Mouse (Mus musculus) forebrain, embryonic 12.5 days (tissue): ENCODE measurements around the gene Ptbp2. TPM values are rescaled to one million over a fixed set of nuclear protein-coding genes. Genes with fewer than 3 reads are reported as not detected.

Experiments used
- ATAC-seq: fragments of 200-750 bp; cut with Nextera tagmentation; 2 replicates; pipeline ENCODE4 v1.8.0; 2017; ENCODE audit warnings: moderate TSS enrichment; ENCODE audit not compliant: low FRiP score
- H3K27ac ChIP-seq: fragments of 300-500 bp; sonication (generic); 2 replicates; pipeline ENCODE4 v1.5.1; 2016; ENCODE audit warnings: mild to moderate bottlenecking
- H3K27me3 ChIP-seq: fragments of 300-500 bp; sonication (generic); 2 replicates; pipeline ENCODE4 v1.6.1; 2016; ENCODE audit warnings: mild to moderate bottlenecking
- H3K36me3 ChIP-seq: fragments of 300-500 bp; sonication (generic); replicated peaks from 2 replicates; pipeline ENCODE4 v1.6.1; 2016; ENCODE audit warnings: mild to moderate bottlenecking
- H3K4me1 ChIP-seq: fragments of 300-500 bp; sonication (generic); 2 replicates; pipeline ENCODE4 v1.6.1; 2016
- H3K4me2 ChIP-seq: fragments of 300-500 bp; sonication (generic); 2 replicates; pipeline ENCODE4 v1.6.1; 2016; ENCODE audit warnings: mild to moderate bottlenecking, moderate library complexity
- H3K4me3 ChIP-seq: fragments of 300-500 bp; sonication (generic); replicated peaks from 2 replicates; pipeline ENCODE4 v1.5.1; 2016; ENCODE audit warnings: mild to moderate bottlenecking
- H3K9ac ChIP-seq: fragments of 300-500 bp; sonication (generic); 2 replicates; pipeline ENCODE4 v1.6.1; 2016; ENCODE audit warnings: mild to moderate bottlenecking
- H3K9me3 ChIP-seq: fragments of 300-500 bp; sonication (generic); 2 replicates; pipeline ENCODE4 v1.6.1; 2016
- WGBS: fragments of 180-500 bp; shearing (Covaris S2); methylation state at CpG from one replicate; pipeline ENCODE4 v1.1.7; 2016; 5-methylcytosine and 5-hydroxymethylcytosine counted together
- polyA plus RNA-seq: library from polyadenylated mRNA; unstranded; fragments of >200 nt; fragmentation: Nextera tagmentation; extraction: Ambion mirVana; gene quantifications from 2 replicates; pipeline ENCODE4 v1.2.1, GENCODE M21; 2016

Gene Ptbp2
- polyA plus RNA-seq: 390 and 408 TPM in 2 replicates

DNA sequence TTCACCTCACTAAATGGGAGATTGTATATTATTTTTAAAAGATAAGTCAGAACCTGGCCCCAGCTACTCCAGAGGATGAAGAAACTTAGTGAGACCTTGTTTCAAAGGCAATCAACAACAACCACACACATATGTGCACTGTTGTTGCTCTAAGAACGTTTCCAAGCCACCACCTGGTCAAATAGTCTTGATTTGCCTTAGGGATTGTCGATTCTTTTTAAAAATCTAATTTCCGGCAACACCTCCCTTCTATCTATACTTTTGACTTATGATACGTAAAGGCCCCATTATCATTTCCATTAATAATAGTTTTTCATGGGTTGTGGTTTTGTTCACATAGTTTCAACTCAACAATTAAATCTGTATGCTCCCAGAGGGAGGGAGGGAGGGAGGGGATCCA is at the start of gene Ptbp2:
Gene Ptbp2, minus strand, starts transcription at position 101 of the 400 bp plus-strand sequence.
- H3K36me3 ChIP-seq: 0 out of 2 replicates have a peak, but pooled peaks cover 4% of the 10 kb centered on the region
- peak within 1 kb of the TSS; percentile 96 for H3K4me3 ChIP-seq
- 89% methylated on average over 4 of the region's 4 CpGs for WGBS
- peak within 1 kb of the TSS; percentile 99 for H3K9ac ChIP-seq
- peak within 1 kb of the TSS; percentile 99 for H3K27ac ChIP-seq
- peak within 1 kb of the TSS; percentile 65 for H3K4me2 ChIP-seq
- no peaks in the 10 kb centered on the region for H3K9me3 ChIP-seq
- no peaks in the 10 kb centered on the region for H3K27me3 ChIP-seq
- H3K4me1 ChIP-seq: peaks cover 11% of the 10 kb centered on the region
- ATAC-seq: no peak

DNA sequence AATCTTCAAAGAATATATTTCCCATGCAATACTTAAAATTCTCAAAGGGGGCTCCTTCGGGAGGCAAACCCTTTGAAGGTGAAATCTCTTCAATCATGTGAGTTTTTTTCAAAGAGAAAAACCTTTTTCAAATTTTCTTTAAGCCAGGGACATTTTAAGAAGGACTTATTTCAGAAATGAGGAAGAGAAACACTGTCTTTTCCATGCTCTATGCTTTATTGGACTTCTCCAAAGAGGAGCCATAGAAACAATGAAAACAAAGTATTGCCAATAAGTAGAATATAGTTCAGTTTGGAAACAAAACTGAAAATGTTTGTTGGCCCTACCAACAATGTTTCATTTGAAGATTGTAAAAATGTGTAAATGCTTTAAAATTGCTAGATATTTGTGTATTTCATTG is 30.4 kb upstream of the Ptbp2 start:
- no peak overlapping the region for H3K27ac ChIP-seq
- no peaks in the 10 kb centered on the region for H3K9me3 ChIP-seq
- H3K4me1 ChIP-seq: no peaks in the 10 kb centered on the region
- H3K27me3 ChIP-seq: no peaks in the 10 kb centered on the region
- WGBS: 67% methylated on average over 1 of the region's 1 CpGs
- no peak overlapping the region for H3K9ac ChIP-seq
- no peak for ATAC-seq
- H3K4me2 ChIP-seq: no peak overlapping the region
- H3K36me3 ChIP-seq: no peaks in the 10 kb centered on the region
- H3K4me3 ChIP-seq: no peak overlapping the region

DNA sequence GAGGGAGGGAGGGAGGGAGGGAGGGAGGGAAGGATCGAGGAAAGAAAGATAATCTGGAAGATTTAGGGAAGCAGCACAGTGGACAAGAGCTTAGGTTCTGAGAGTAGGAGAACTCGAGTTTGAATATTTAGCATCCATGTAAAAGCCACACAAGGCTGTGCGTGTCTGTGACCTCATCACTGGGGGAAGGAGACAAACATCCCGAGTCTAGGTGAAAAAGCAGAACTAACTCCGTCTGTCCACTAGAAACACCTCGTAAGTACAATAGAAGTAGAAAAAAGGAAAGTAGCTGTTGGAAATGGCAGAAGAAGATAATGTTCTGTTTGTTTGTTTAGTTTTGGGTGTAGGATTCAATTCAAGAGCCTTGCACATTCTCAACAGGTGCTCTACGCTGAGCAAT is 21.9 kb upstream of the Ptbp2 start:
- no peaks in the 10 kb centered on the region for H3K27me3 ChIP-seq
- no peaks in the 10 kb centered on the region for H3K36me3 ChIP-seq
- ATAC-seq: no peak
- 86% methylated on average over 7 of the region's 7 CpGs for WGBS
- no peaks in the 10 kb centered on the region; the same call in 1 of the 2 replicates for H3K4me1 ChIP-seq
- H3K9me3 ChIP-seq: no peaks in the 10 kb centered on the region
- no peak overlapping the region for H3K4me3 ChIP-seq
- H3K9ac ChIP-seq: no peak overlapping the region
- no peak overlapping the region for H3K27ac ChIP-seq
- H3K4me2 ChIP-seq: no peak overlapping the region

DNA sequence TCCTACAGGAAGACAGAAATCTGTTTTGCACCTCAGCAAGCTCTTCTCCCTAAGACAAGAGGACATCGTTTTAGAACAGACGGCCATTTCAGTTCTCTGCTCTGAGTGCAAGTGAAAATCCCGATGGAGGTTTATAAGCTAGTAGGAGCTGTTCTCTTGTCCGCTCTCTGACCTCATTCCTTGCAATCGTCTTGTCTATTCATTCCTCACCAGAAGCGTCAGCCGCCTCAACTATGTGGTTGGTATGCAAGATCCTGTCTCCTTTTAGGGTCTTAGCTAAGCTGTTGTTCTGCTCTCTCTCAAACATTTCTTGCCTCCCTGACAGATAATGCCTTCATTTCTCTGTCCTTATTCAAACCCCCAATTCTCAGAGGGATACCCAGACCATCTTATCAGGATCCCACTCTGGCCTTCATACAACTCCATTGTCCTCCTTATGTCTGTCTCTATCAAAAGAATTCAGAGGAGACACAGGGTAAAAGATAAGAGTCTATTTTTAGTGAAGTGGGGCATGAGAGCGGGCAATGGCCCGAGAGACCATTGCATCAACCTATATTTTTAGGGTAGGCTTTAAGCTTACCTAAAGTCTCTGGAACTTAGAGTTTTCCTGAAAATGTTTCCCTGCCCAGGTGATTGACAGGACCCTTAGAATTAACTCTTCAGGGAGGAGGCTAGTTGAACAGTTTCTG is 10.6 kb upstream of the Ptbp2 start:
- no peak for ATAC-seq
- H3K27ac ChIP-seq: no peak overlapping the region
- 90% methylated on average over 9 of the region's 9 CpGs for WGBS
- no peaks in the 10 kb centered on the region for H3K9me3 ChIP-seq
- H3K4me3 ChIP-seq: no peak overlapping the region
- H3K36me3 ChIP-seq: no peaks in the 10 kb centered on the region
- no peaks in the 10 kb centered on the region for H3K4me1 ChIP-seq
- H3K9ac ChIP-seq: no peak overlapping the region
- no peaks in the 10 kb centered on the region for H3K27me3 ChIP-seq
- no peak overlapping the region for H3K4me2 ChIP-seq

DNA sequence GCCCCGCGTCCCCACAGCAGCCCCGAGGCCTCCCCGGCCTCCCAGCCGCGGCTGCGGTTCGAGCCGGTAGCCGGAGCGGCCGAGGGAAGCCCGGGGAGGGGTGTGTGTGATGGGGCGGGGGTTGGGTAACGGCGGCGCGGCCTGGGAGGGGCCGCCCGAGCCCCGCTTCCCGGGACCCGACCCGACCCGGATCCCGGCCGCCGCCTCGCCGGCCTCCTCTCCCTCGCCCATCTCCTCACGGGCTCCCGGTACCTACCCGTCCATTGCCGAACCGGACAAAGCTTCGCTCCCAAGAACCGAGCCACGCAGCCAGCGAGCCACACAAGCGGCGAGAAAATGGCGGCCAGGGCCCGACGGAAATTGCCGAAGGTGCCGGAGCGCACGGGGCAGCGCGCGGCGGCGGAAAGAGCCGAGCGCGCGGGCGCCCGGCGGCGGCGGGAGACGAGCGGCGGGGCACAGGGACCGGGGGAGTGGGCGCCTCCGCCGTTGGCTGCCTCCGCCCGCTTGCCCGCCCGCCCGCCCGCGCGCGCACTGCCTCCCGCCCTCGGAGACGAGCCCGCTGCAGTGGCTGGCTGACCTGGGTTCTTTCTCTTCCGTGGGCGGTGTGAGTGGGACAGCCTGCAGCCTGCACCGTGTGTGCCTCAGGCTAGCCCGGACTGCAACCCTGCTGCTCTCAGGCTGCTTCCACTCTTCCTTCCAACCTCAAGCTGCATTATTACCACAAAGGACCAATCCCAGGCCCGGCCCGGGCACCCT is 1.1 kb downstream of the Ptbp2 start:
- peak; percentile 93 for ATAC-seq
- peak overlapping the region; percentile 99 for H3K27ac ChIP-seq

DNA sequence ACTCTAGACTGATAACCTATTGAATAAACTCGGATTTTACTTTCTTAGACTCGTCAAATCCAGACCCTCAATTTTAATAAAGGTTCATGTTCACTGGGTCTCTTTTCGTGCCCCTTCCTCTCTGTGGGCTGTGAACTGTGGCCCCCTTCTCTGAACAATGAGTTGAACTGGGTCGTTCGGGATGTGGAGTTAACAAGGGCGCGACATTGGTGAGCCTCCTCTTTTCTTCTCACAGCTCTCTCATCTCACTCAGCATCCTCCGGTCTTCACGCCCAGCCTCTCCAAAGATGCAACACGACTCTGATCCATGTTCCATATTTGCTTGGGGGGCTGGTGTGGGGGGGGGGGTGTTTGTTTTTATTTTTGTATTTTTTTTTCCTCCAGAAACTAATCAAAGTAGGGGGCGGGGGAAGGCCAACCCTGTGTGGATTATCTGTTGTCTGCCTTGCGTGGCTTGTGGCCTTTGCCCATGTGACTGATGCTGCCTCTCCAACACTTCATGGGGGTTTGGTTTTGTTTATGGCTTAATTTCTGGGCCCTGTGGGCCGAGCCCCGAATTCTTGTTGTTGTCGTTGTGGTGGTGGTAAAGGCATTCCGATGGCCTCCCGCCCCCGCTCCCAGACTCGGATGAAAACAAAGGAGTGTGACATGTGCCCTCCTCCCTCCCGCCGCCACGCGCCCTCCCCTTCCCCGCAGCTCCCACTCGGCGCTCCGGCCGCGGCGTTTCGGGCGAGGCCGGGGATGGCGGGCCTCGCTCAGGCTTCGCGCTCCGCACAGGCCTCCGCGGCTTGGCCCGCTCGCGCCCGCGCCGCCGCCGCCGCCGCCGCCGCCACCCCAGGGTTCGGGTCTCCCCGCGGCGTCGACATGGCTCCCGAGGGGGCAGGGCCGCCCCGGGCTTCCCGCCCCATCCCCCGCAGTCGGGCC is 2.0 kb downstream of the Ptbp2 start:
- no peaks in the 10 kb centered on the region for H3K27me3 ChIP-seq
- H3K4me3 ChIP-seq: peak overlapping the region; percentile 96
- peak overlapping the region; percentile 99 for H3K27ac ChIP-seq
- WGBS: under 1% methylated on average over 35 of the region's 63 CpGs
- no peaks in the 10 kb centered on the region for H3K9me3 ChIP-seq
- ATAC-seq: peak; percentile 75
- peaks cover 24% of the 10 kb centered on the region for H3K4me1 ChIP-seq
- H3K9ac ChIP-seq: peak overlapping the region; percentile 99
- peaks cover 11% of the 10 kb centered on the region; the same call in 1 of the 2 replicates for H3K36me3 ChIP-seq
- peak overlapping the region; percentile 65 for H3K4me2 ChIP-seq

More for the DNA sequence above, 1.1 kb downstream of the Ptbp2 start:
- H3K4me2 ChIP-seq: peak overlapping the region; percentile 65
- peak overlapping the region; percentile 99 for H3K9ac ChIP-seq
- H3K4me3 ChIP-seq: peak overlapping the region; percentile 96
- H3K4me1 ChIP-seq: peaks cover 23% of the 10 kb centered on the region
- WGBS: under 1% methylated on average over 62 of the region's 89 CpGs
- no peaks in the 10 kb centered on the region for H3K27me3 ChIP-seq
- H3K36me3 ChIP-seq: peaks cover 11% of the 10 kb centered on the region; the same call in 1 of the 2 replicates
- no peaks in the 10 kb centered on the region for H3K9me3 ChIP-seq

DNA sequence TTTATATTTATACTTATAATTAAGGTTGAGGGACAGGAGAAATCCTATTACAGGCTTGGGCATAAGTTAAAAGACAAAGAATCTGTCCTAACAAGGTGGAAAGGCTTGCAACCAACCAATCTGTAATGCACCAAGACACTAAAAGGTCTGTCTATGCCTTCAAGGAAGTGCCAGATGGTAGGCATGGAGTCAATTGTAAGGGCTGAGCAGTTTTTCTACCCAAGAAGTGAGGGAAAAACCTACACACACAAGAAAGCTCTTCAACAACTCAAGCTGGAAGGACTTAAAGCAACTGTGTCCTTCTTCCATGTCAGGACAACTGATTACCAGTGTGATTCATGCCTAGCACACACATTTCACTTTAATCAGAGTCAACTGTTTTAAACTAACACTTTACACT is 3.4 kb downstream of the Ptbp2 start:
- peak overlapping the region; percentile 40; the same call in 1 of the 2 replicates for H3K9ac ChIP-seq
- H3K4me2 ChIP-seq: peak overlapping the region; percentile 65
- H3K4me3 ChIP-seq: peak overlapping the region; percentile 31
- H3K27ac ChIP-seq: no peak overlapping the region
- H3K4me1 ChIP-seq: peaks cover 24% of the 10 kb centered on the region
- no peaks in the 10 kb centered on the region for H3K27me3 ChIP-seq
- H3K9me3 ChIP-seq: no peaks in the 10 kb centered on the region
- ATAC-seq: no peak
- H3K36me3 ChIP-seq: peaks cover 11% of the 10 kb centered on the region; the same call in 1 of the 2 replicates

DNA sequence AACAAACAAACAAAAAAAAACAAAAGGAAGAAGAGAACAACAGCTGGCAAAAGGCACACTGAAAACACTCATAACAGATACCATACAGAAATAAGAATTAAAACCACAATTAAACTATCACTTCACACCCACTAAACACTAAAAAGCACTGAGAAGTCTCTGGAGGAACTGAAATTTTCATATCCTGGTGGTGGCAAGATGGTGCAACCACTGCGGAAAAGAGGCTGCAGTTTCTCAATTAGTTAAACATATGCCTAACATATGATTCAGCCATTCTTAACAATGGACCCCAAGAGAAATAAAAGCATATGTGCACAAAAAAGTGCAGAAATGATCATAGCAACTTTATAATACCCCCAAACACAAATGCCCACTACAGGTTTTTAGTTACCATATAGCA is 5.0 kb downstream of the Ptbp2 start:
- H3K27ac ChIP-seq: no peak overlapping the region
- H3K4me2 ChIP-seq: peak overlapping the region; percentile 21
- no peak overlapping the region for H3K9ac ChIP-seq
- no peak for ATAC-seq
- H3K27me3 ChIP-seq: no peaks in the 10 kb centered on the region
- no peaks in the 10 kb centered on the region for H3K9me3 ChIP-seq
- 83% methylated on average over 1 of the region's 1 CpGs for WGBS
- no peak overlapping the region for H3K4me3 ChIP-seq
- peaks cover 24% of the 10 kb centered on the region for H3K4me1 ChIP-seq
- peaks cover 11% of the 10 kb centered on the region; the same call in 1 of the 2 replicates for H3K36me3 ChIP-seq

DNA sequence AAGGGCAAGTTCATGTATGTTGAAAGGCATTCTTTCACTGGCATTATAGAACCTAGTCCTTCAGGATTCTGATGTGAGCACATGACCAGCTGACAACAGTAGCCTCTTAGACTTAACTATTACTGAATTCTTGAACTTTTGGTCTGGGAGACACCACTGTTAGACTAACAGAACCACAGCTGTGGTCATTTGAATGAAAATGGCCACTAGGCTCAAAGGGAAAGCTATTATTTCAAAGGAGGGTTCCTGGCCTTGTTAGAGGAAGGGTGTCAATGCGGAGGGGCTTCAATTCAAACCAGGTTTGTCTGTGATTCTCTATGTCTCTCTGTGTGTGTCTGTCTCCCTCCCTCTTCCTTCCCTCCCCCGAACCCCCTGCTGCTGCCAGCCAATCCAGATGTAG is 5.8 kb downstream of the Ptbp2 start:
- Histone ChIP-seq H3K27ac (no peak overlapping the region), H3K4me3 (no peak overlapping the region), H3K4me2 (peak overlapping the region; percentile 21; the same call in 1 of the 2 replicates), H3K4me1 (peaks cover 23% of the 10 kb centered on the region), H3K9me3 (no peaks in the 10 kb centered on the region), H3K27me3 (no peaks in the 10 kb centered on the region), H3K36me3 (peaks cover 11% of the 10 kb centered on the region; the same call in 1 of the 2 replicates), H3K9ac (no peak overlapping the region)
- ATAC-seq: no peak
- WGBS: 60% methylated on average over 2 of the region's 2 CpGs

DNA sequence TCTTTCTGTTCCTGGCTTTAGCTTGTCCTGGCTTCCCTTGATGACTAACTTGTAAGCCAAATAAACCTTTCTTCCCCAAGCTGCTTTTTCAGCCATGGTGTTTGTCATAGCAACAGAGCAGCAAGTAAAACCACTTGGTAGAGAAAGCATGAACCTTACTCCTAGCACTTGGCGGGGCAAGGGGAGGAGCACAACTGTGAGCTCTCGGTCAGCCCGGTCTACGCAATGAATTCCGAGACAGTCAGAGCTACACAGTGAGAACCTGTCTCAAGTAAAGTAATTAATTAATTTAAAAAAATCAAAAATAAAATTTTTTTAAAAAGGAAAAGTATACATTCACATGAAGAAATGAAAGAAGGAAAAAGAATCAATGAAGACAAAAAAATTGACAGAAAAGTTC is 8.1 kb downstream of the Ptbp2 start:
- no peak overlapping the region for H3K9ac ChIP-seq
- H3K4me1 ChIP-seq: peaks cover 22% of the 10 kb centered on the region
- no peaks in the 10 kb centered on the region for H3K27me3 ChIP-seq
- no peaks in the 10 kb centered on the region for H3K9me3 ChIP-seq
- no peak overlapping the region for H3K27ac ChIP-seq
- 94% methylated on average over 5 of the region's 5 CpGs for WGBS
- no peak overlapping the region for H3K4me3 ChIP-seq
- peak; percentile 64; the same call in 1 of the 2 replicates for ATAC-seq
- peaks cover 11% of the 10 kb centered on the region; the same call in 1 of the 2 replicates for H3K36me3 ChIP-seq
- no peak overlapping the region for H3K4me2 ChIP-seq

DNA sequence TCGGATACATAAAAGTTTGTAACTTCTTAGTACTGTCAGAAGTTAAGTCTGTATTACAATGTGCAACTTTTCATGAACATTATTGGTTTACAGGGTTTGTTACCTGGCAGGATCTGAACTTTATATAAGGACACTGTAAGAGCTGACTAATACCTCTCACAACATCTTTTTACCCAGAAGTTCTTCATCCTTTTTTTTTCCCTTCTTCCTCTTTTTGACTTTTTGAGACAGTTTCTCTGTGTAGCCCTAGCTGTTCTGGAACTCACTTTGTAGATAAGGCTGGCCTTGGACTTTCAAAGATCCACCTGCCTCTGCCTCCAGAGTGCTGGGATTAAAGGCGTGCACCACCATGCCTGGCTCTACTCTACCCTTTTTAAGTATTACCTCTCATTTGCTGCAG is 11.5 kb downstream of the Ptbp2 start:
- Histone ChIP-seq H3K4me1 (no peaks in the 10 kb centered on the region; the same call in 1 of the 2 replicates), H3K4me2 (no peak overlapping the region), H3K27ac (no peak overlapping the region), H3K4me3 (no peak overlapping the region), H3K36me3 (peaks cover 8% of the 10 kb centered on the region), H3K9ac (no peak overlapping the region), H3K9me3 (no peaks in the 10 kb centered on the region), H3K27me3 (no peaks in the 10 kb centered on the region)
- WGBS: 92% methylated on average over 2 of the region's 2 CpGs
- no peak for ATAC-seq

DNA sequence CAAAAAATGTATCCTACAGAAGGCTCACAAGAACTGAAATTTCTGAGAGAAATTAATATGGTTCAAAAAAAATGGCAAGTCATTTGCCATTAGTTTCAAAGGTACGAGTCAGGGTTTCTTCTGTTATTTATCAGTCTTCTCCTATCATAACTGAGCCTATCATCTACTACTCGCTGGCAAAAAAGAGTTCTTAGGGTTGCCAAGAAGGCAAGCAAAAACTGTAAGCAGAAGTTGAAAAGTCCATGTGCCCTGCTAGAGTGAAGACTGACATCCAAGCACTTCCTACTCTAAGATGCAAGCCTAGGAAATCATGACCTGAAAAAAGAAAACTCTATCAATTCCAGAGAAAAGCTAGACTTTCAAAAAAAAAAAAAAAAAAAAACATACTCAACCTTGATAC is 20.5 kb downstream of the Ptbp2 start:
- no peak overlapping the region for H3K27ac ChIP-seq
- H3K9me3 ChIP-seq: no peaks in the 10 kb centered on the region
- H3K27me3 ChIP-seq: no peaks in the 10 kb centered on the region
- H3K4me2 ChIP-seq: no peak overlapping the region
- no peak overlapping the region for H3K4me3 ChIP-seq
- peaks cover 26% of the 10 kb centered on the region for H3K36me3 ChIP-seq
- H3K4me1 ChIP-seq: no peaks in the 10 kb centered on the region
- 91% methylated on average over 2 of the region's 2 CpGs for WGBS
- no peak overlapping the region for H3K9ac ChIP-seq
- ATAC-seq: no peak
